Mouse (Mus musculus): ENCODE data around the gene Prrx1. TPM values are rescaled to one million over a fixed set of nuclear protein-coding genes. Genes with fewer than 3 reads are reported as not detected.

Prrx1 gene
- total RNA-seq, 1 experiment from 2014 or later: 0.12 TPM

GRCm38 (mm10) chr1:163313921-163314725 is 613 bp upstream of the Prrx1 start:
- no peak for ATAC-seq (ENCODE audit: extremely low read depth, insufficient number of reproducible peaks, low FRiP score, poor library complexity, severe bottlenecking)

- ATAC-seq (ENCODE audit: extremely low read depth, insufficient number of reproducible peaks, low FRiP score, poor library complexity, severe bottlenecking): no peak
Observed at GRCm38 (mm10) chr1:163311861-163312811, 1.4 kb downstream of the Prrx1 start.

- ATAC-seq (ENCODE audit: extremely low read depth, insufficient number of reproducible peaks, low FRiP score, poor library complexity, severe bottlenecking): no peak
Observed at GRCm38 (mm10) chr1:163311006-163311836, 2.3 kb downstream of the Prrx1 start.

GRCm38 (mm10) chr1:163310023-163310754 is 3.3 kb downstream of the Prrx1 start:
- ATAC-seq (ENCODE audit: extremely low read depth, insufficient number of reproducible peaks, low FRiP score, poor library complexity, severe bottlenecking): no peak

GRCm38 (mm10) chr1:163309466-163309865 is 4.0 kb downstream of the Prrx1 start:
- ATAC-seq (ENCODE audit: extremely low read depth, insufficient number of reproducible peaks, low FRiP score, poor library complexity, severe bottlenecking): no peak

GRCm38 (mm10) chr1:163308631-163309030 is 4.9 kb downstream of the Prrx1 start:
- no peak for ATAC-seq (ENCODE audit: extremely low read depth, insufficient number of reproducible peaks, low FRiP score, poor library complexity, severe bottlenecking)

- ATAC-seq (ENCODE audit: extremely low read depth, insufficient number of reproducible peaks, low FRiP score, poor library complexity, severe bottlenecking): no peak
Observed at GRCm38 (mm10) chr1:163307706-163308105, 5.8 kb downstream of the Prrx1 start.

- no peak for ATAC-seq (ENCODE audit: extremely low read depth, insufficient number of reproducible peaks, low FRiP score, poor library complexity, severe bottlenecking)
Observed at GRCm38 (mm10) chr1:163305956-163306355, 7.6 kb downstream of the Prrx1 start.

- no peak for ATAC-seq (ENCODE audit: extremely low read depth, insufficient number of reproducible peaks, low FRiP score, poor library complexity, severe bottlenecking)
Observed at GRCm38 (mm10) chr1:163304837-163305236, 8.7 kb downstream of the Prrx1 start.

GRCm38 (mm10) chr1:163302292-163302691 is 11.2 kb downstream of the Prrx1 start:
- no peak for ATAC-seq (ENCODE audit: extremely low read depth, insufficient number of reproducible peaks, low FRiP score, poor library complexity, severe bottlenecking)

GRCm38 (mm10) chr1:163293152-163293551 is 20.4 kb downstream of the Prrx1 start:
- ATAC-seq (ENCODE audit: extremely low read depth, insufficient number of reproducible peaks, low FRiP score, poor library complexity, severe bottlenecking): no peak

GRCm38 (mm10) chr1:163291925-163292324 is 21.6 kb downstream of the Prrx1 start:
- ATAC-seq (ENCODE audit: extremely low read depth, insufficient number of reproducible peaks, low FRiP score, poor library complexity, severe bottlenecking): no peak

GRCm38 (mm10) chr1:163289131-163289530 is 24.4 kb downstream of the Prrx1 start:
- ATAC-seq (ENCODE audit: extremely low read depth, insufficient number of reproducible peaks, low FRiP score, poor library complexity, severe bottlenecking): no peak

GRCm38 (mm10) chr1:163285539-163285938 is 28.0 kb downstream of the Prrx1 start:
- ATAC-seq (ENCODE audit: extremely low read depth, insufficient number of reproducible peaks, low FRiP score, poor library complexity, severe bottlenecking): no peak

GRCm38 (mm10) chr1:163285136-163285535 is 28.4 kb downstream of the Prrx1 start:
- no peak for ATAC-seq (ENCODE audit: extremely low read depth, insufficient number of reproducible peaks, low FRiP score, poor library complexity, severe bottlenecking)

- ATAC-seq (ENCODE audit: extremely low read depth, insufficient number of reproducible peaks, low FRiP score, poor library complexity, severe bottlenecking): no peak
Observed at GRCm38 (mm10) chr1:163283980-163284635, 29.4 kb downstream of the Prrx1 start.

- ATAC-seq (ENCODE audit: extremely low read depth, insufficient number of reproducible peaks, low FRiP score, poor library complexity, severe bottlenecking): no peak
Observed at GRCm38 (mm10) chr1:163281450-163282198, 31.9 kb downstream of the Prrx1 start.

Measured in neutrophil, adult 5-6 weeks (primary cell).